Mouse (Mus musculus) liver, postnatal 0 days (tissue): ENCODE data around the gene Neurl1b. TPM values are rescaled to one million over a fixed set of nuclear protein-coding genes. Genes with fewer than 3 reads are reported as not detected.

ENCODE experiments used
- ATAC-seq: fragments of 200-750 bp; cut with Nextera tagmentation; 2 replicates; pipeline ENCODE4 v1.8.0; 2017; ENCODE audit warnings: mild to moderate bottlenecking, moderate library complexity
- DNase-seq: peaks from one replicate; pipeline ENCODE4 v3.0.0-alpha.2; 2016
- H3K27ac ChIP-seq: fragments of 300-500 bp; sonication (generic); 2 replicates; pipeline ENCODE4 v1.5.1; 2014; ENCODE audit warnings: antibody characterized with exemption, moderate library complexity, mild to moderate bottlenecking, low read depth
- H3K27me3 ChIP-seq: fragments of 300-500 bp; sonication (generic); 2 replicates; pipeline ENCODE4 v1.6.1; 2014; ENCODE audit warnings: low read length, control low read depth, mixed read lengths; ENCODE audit not compliant: insufficient read depth
- H3K36me3 ChIP-seq: fragments of 300-500 bp; sonication (generic); replicated peaks from 2 replicates; pipeline ENCODE4 v1.6.1; 2014; ENCODE audit warnings: mild to moderate bottlenecking, control low read depth, low read length, moderate library complexity, mixed read lengths; ENCODE audit not compliant: insufficient read depth
- H3K4me1 ChIP-seq: fragments of 300-500 bp; sonication (generic); 2 replicates; pipeline ENCODE4 v1.6.1; 2014; ENCODE audit warnings: antibody characterized with exemption, mild to moderate bottlenecking, control low read depth; ENCODE audit not compliant: insufficient read depth
- H3K4me2 ChIP-seq: fragments of 300-500 bp; sonication (generic); 2 replicates; pipeline ENCODE4 v1.6.1; 2014; ENCODE audit warnings: low read depth, mild to moderate bottlenecking, low read length, moderate library complexity, mixed read lengths
- H3K4me3 ChIP-seq: fragments of 300-500 bp; sonication (generic); 2 replicates; pipeline ENCODE4 v1.5.1; 2014; ENCODE audit warnings: low read depth, low read length
- H3K9ac ChIP-seq: fragments of 300-500 bp; sonication (generic); replicated peaks from 2 replicates; pipeline ENCODE4 v1.6.1; 2014; ENCODE audit warnings: mild to moderate bottlenecking, moderate library complexity
- H3K9me3 ChIP-seq: fragments of 300-500 bp; sonication (generic); 2 replicates; pipeline ENCODE4 v1.6.1; 2016; ENCODE audit warnings: mild to moderate bottlenecking, control low read depth, low read length, mixed read lengths
- CTCF ChIP-seq: sonication (generic); IDR thresholded peaks from 2 replicates; pipeline ENCODE4 v1.5.1; 2016; ENCODE audit warnings: antibody characterized with exemption, low read depth
- EP300 ChIP-seq: IDR thresholded peaks from 2 replicates; pipeline ENCODE4 v1.6.1; 2016; ENCODE audit warnings: antibody characterized with exemption, low read depth, mild to moderate bottlenecking
- WGBS: fragments of 180-500 bp; shearing (Covaris S2); extraction: QIAGEN DNeasy Blood & Tissue Kit; methylation state at CpG from one replicate; pipeline ENCODE4 v1.1.7; 2014; ENCODE audit not compliant: insufficient replicate concordance; 5-methylcytosine and 5-hydroxymethylcytosine counted together
- polyA plus RNA-seq: library from polyadenylated mRNA; unstranded; fragments of >200 nt; fragmentation: Nextera tagmentation; extraction: Ambion mirVana; gene quantifications from 2 replicates; pipeline ENCODE4 v1.2.1, GENCODE M21; 2015

Neurl1b gene
- polyA plus RNA-seq, 1 experiment from 2014 or later = 0.06 TPM

DNA sequence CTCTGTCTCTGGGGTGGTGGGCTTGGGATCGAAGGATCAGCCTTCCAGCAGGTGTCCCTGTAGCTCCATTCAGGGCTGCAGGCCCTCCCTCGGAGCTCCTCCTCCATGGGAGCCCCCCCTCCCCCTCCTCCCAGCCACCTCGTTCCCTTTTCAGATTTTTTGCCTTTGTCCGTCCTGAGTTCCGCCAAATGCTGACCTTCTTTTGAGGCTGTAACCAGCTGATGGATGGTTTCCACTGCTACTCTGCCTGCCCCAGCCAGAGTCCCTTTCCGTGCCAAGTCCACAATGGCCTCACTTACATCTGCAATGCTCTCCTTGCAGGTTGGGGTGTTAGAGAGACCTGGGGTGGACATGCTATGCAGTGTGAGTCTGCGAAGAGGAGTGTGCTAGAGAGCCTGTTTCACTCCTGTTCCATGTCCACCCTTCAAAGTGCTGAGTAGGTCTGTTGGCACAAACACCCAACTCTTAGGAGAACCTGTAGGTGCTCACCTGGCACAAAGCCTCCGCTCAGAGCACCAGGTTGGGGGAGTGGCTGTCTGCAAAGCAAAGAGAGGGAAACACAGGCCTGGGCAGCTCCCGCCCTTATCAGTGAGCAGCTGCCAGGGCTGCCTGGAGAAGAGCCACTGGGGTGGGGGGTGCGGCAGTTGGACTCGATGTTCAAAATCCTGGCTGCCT, 9.5 kb downstream of the Neurl1b start:
- no peaks in the 10 kb centered on the region for H3K27me3 ChIP-seq
- no peak for TF ChIP-seq EP300
- TF ChIP-seq CTCF = no peak
- H3K4me1 ChIP-seq = 0 out of 2 replicates have a peak, but pooled peaks cover 2% of the 10 kb centered on the region
- H3K27ac ChIP-seq = no peak overlapping the region
- 28% methylated on average over 11 of the region's 11 CpGs for WGBS
- no peaks in the 10 kb centered on the region for H3K9me3 ChIP-seq
- H3K4me2 ChIP-seq = no peak overlapping the region
- no peak overlapping the region for H3K9ac ChIP-seq
- no peak overlapping the region for H3K4me3 ChIP-seq
- ATAC-seq (peak; percentile 54), DNase-seq (peak; percentile 51)
- H3K36me3 ChIP-seq = no peaks in the 10 kb centered on the region

GRCm38 (mm10) chr17:26424973-26425735, 10.5 kb downstream of the Neurl1b start:
- Histone ChIP-seq H3K27ac (no peak overlapping the region; the same call in 1 of the 2 replicates), H3K27me3 (no peaks in the 10 kb centered on the region), H3K9me3 (no peaks in the 10 kb centered on the region), H3K4me2 (no peak overlapping the region), H3K4me3 (no peak overlapping the region), H3K4me1 (0 out of 2 replicates have a peak, but pooled peaks cover 2% of the 10 kb centered on the region), H3K36me3 (no peaks in the 10 kb centered on the region), H3K9ac (no peak overlapping the region)
- TF ChIP-seq CTCF = no peak
- TF ChIP-seq EP300 = no peak
- WGBS = 55% methylated on average over 13 of the region's 13 CpGs
- ATAC-seq = peak; percentile 72
- DNase-seq = peak; percentile 57

- H3K4me1 ChIP-seq = no peaks in the 10 kb centered on the region
- no peaks in the 10 kb centered on the region for H3K9me3 ChIP-seq
- H3K36me3 ChIP-seq = no peaks in the 10 kb centered on the region
- H3K4me3 ChIP-seq = no peak overlapping the region
- 43% methylated on average over 11 of the region's 11 CpGs for WGBS
- no peak for ATAC-seq
- H3K9ac ChIP-seq = no peak overlapping the region
- TF ChIP-seq EP300 = no peak
- no peak for TF ChIP-seq CTCF
- no peak for DNase-seq
- H3K4me2 ChIP-seq = no peak overlapping the region
- H3K27ac ChIP-seq = no peak overlapping the region
- H3K27me3 ChIP-seq = peaks cover 14% of the 10 kb centered on the region
Observed at GRCm38 (mm10) chr17:26433295-26433694, 18.7 kb downstream of the Neurl1b start.

DNA sequence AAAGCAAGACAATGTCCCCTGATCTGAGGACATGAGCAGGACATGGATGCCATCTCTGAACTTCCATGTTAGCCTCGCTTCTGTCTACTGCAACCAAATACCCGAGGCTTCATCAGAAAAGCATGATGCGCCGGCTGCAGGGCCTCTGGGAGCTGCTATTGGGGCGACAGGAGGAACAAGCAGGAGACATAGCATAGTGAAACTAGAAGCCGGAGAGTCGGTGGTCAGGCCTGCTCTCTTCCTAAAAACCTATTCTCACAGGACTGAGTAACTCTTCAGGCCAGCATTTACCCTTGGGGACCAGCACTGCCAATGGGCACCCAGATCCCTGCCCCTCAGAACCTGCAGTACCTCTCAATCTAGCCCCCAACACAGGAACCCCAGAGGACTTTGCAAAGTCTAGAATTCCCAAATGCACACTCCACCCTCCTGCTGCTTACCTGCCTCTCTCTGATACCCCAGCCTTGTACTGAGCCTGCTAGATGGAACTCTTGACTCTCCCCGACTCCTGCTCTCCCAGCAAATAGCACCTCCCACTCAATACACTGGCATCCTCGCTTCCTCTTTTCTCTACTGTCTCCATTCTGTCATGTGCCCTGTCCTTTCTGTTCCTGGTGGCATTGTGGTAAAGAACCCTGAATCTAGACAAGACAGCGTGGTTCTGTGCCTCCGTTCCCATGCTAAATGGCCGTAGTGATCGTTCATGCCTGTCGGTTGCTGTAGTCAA, 22.6 kb downstream of the Neurl1b start:
- DNase-seq (no peak), ATAC-seq (no peak)
- Histone ChIP-seq H3K4me2 (no peak overlapping the region), H3K4me3 (no peak overlapping the region), H3K9me3 (no peaks in the 10 kb centered on the region), H3K9ac (no peak overlapping the region), H3K36me3 (no peaks in the 10 kb centered on the region), H3K27me3 (peaks cover 35% of the 10 kb centered on the region), H3K4me1 (no peaks in the 10 kb centered on the region), H3K27ac (peak overlapping the region; percentile 12; the same call in 1 of the 2 replicates)
- WGBS = 66% methylated on average over 14 of the region's 14 CpGs
- TF ChIP-seq EP300 (no peak), CTCF (no peak)

- WGBS = 15% methylated on average over 47 of the region's 52 CpGs
- Histone ChIP-seq H3K4me3 (peak overlapping the region; percentile 24; the same call in 1 of the 2 replicates), H3K4me2 (peak overlapping the region; percentile 53), H3K9me3 (no peaks in the 10 kb centered on the region), H3K9ac (no peak overlapping the region), H3K27me3 (peaks cover 35% of the 10 kb centered on the region), H3K27ac (no peak overlapping the region), H3K4me1 (no peaks in the 10 kb centered on the region), H3K36me3 (no peaks in the 10 kb centered on the region)
- ATAC-seq (no peak), DNase-seq (no peak)
- TF ChIP-seq EP300 = no peak
- no peak for TF ChIP-seq CTCF
Observed at GRCm38 (mm10) chr17:26439001-26439400, 24.4 kb downstream of the Neurl1b start.

GRCm38 (mm10) chr17:26441024-26441423, 26.4 kb downstream of the Neurl1b start:
- no peaks in the 10 kb centered on the region for H3K36me3 ChIP-seq
- H3K27me3 ChIP-seq = peaks cover 35% of the 10 kb centered on the region
- no peaks in the 10 kb centered on the region for H3K9me3 ChIP-seq
- no peak overlapping the region for H3K27ac ChIP-seq
- H3K4me2 ChIP-seq = no peak overlapping the region
- H3K4me1 ChIP-seq = no peaks in the 10 kb centered on the region
- H3K4me3 ChIP-seq = no peak overlapping the region
- WGBS = 67% methylated on average over 10 of the region's 10 CpGs
- H3K9ac ChIP-seq = no peak overlapping the region
- TF ChIP-seq CTCF = no peak
- TF ChIP-seq EP300 = no peak
- DNase-seq (no peak), ATAC-seq (no peak)
